ENCODE assay signal across 8 mouse cellular contexts in genomic region chr7:92027049-92027448, GRCm38 (mm10).
DNase-seq lines count a peak whose midpoint lies in the region; ATAC-seq and TF ChIP-seq lines count a peak whose summit lies in the region.

No protein-coding gene starts in this region.

- no peaks in the 10 kb centered on the region for H3K36me3 ChIP-seq in limb, embryonic 11.5 days (ENCODE audit: control insufficient read depth, insufficient read depth, low read length)
- H3K36me3 ChIP-seq in neural tube, embryonic 14.5 days (ENCODE audit: control insufficient read depth, insufficient read depth, low read length) = no peaks in the 10 kb centered on the region

- no peak overlapping the region for H3K4me2 ChIP-seq in limb, embryonic 11.5 days (ENCODE audit: low read depth, severe bottlenecking)
- no peak overlapping the region for H3K4me2 ChIP-seq in neural tube, embryonic 14.5 days (ENCODE audit: low read depth, low read length)

- peak; percentile 21 for DNase-seq in ovary, postnatal 10 days (ENCODE audit: low spot score)
- no peak for DNase-seq in ovary, adult 18-20 months (ENCODE audit: low spot score)
- peak; percentile 77 for DNase-seq in brain, adult 2 months (ENCODE audit: low read depth, low spot score)
- peak; percentile 4 to 50 for DNase-seq in kidney, adult 8-10 months
- peak; percentile 84 for DNase-seq in limb, embryonic 11.5 days (ENCODE audit: low spot score)
- DNase-seq in urinary bladder, adult 2 months (ENCODE audit: low spot score) = peak; percentile 20

- no peak; the same call in 1 of the 2 replicates for ATAC-seq in limb, embryonic 11.5 days (ENCODE audit: insufficient number of reproducible peaks, low FRiP score, low TSS enrichment, low read depth)
- ATAC-seq in neural tube, embryonic 14.5 days (ENCODE audit: low read depth) = peak; percentile 72; the same call in 1 of the 2 replicates

- no peak overlapping the region for H3K4me3 ChIP-seq in embryonic fibroblast, embryonic 13.5 days (ENCODE audit: insufficient read depth, low read length)
- no peak overlapping the region for H3K4me3 ChIP-seq in limb, embryonic 11.5 days (ENCODE audit: low read depth, low read length)
- no peak overlapping the region for H3K4me3 ChIP-seq in neural tube, embryonic 14.5 days (ENCODE audit: low read depth, low read length)

- H3K4me1 ChIP-seq in embryonic fibroblast, embryonic 13.5 days (ENCODE audit: control insufficient read depth, insufficient read depth, low read length) = no peaks in the 10 kb centered on the region
- H3K4me1 ChIP-seq in limb, embryonic 11.5 days (ENCODE audit: control insufficient read depth, insufficient read depth, low read length) = no peaks in the 10 kb centered on the region
- no peaks in the 10 kb centered on the region for H3K4me1 ChIP-seq in neural tube, embryonic 14.5 days (ENCODE audit: control insufficient read depth, insufficient read depth, low read length)

- H3K27me3 ChIP-seq in limb, embryonic 11.5 days (ENCODE audit: control insufficient read depth, insufficient read depth, low read length) = no peaks in the 10 kb centered on the region
- H3K27me3 ChIP-seq in neural tube, embryonic 14.5 days (ENCODE audit: control insufficient read depth, insufficient read depth, low read length) = no peaks in the 10 kb centered on the region

- no peak for TF ChIP-seq POLR2A in embryonic fibroblast, embryonic 13.5 days (IDR thresholded peaks at IDR 0.05; ENCODE audit: low read depth, low read length)

- TF ChIP-seq CTCF in embryonic fibroblast, embryonic 13.5 days (IDR thresholded peaks at IDR 0.05; ENCODE audit: borderline replicate concordance, insufficient read depth, low read length) = peak; percentile 90

- WGBS in limb, embryonic 11.5 days = 41% methylated on average over 7 of the region's 7 CpGs
- 38% methylated on average over 7 of the region's 7 CpGs for WGBS in neural tube, embryonic 14.5 days

- H3K27ac ChIP-seq in embryonic fibroblast, embryonic 13.5 days (ENCODE audit: insufficient read depth, low read length) = no peak overlapping the region
- no peak overlapping the region for H3K27ac ChIP-seq in limb, embryonic 11.5 days (replicated peaks; ENCODE audit: low read depth, low read length)
- H3K27ac ChIP-seq in neural tube, embryonic 14.5 days (ENCODE audit: low read depth, low read length) = no peak overlapping the region

- no peaks in the 10 kb centered on the region for H3K9me3 ChIP-seq in limb, embryonic 11.5 days (ENCODE audit: control insufficient read depth, low read length)
- no peaks in the 10 kb centered on the region for H3K9me3 ChIP-seq in neural tube, embryonic 14.5 days (ENCODE audit: control insufficient read depth, low read length)

- no peak overlapping the region for H3K9ac ChIP-seq in limb, embryonic 11.5 days (ENCODE audit: low read length)
- H3K9ac ChIP-seq in neural tube, embryonic 14.5 days (replicated peaks; ENCODE audit: low read depth, low read length) = no peak overlapping the region
